Mouse (Mus musculus) cerebellum, adult 11-12 months (tissue): Measurements from ENCODE around the gene Fat3.

Source experiments
- DNase-seq: peaks from one replicate; pipeline ENCODE4 v3.0.0; 2022

Fat3 gene

DNA sequence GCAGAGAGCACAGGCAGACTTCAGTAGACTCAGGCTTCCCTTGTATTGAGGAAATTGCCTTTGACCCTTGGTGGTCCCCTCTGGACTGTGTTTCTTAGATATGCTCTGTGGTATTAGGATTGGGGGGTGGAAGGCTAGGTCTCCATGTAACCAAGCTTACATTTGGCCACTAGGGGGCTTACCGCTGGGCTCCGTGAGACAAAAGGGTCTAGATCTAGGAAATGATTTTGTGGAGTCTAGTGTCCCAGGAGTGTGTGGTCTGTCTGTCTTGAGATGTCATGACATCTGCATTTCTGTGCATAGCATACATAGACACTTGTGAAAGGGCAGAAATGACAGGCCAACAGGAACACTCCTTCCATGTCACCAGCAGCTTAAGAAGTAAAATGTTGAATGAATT is 561.5 kb downstream of the Fat3 start:
- DNase-seq, result no peak

DNA sequence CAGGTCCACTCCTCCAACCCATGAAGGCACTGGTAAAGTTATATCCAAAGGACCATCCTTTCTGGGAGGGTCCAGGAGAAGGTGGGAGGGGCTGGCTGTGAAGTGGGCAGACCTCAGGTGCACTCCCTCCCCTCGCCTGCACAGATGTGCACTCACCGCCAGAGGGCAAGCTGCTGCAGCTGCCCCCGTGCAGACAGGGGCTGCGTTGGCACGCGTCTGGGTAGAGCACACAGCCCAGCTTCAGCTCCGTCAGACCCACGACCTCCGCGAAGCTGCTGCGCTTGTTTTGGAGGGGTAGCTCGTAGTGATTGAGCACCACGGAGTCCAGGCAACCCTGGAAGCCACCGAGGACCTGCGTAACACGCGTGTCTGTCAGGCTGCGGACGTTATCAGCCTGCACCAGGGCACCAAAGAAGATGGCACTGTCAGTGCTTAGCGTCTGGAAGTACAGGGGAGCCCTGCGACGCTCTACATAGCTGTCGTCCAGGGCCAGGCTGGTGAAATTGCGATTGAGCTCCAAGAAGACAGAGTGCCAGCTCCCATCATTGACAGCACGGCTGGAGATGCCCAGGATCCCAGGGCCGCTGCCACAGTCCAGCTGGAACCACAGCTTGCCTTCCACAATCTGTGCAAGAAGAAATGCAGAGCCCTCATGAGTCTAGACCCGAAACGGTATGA is 563.1 kb downstream of the Fat3 start:
- no peak for DNase-seq

DNA sequence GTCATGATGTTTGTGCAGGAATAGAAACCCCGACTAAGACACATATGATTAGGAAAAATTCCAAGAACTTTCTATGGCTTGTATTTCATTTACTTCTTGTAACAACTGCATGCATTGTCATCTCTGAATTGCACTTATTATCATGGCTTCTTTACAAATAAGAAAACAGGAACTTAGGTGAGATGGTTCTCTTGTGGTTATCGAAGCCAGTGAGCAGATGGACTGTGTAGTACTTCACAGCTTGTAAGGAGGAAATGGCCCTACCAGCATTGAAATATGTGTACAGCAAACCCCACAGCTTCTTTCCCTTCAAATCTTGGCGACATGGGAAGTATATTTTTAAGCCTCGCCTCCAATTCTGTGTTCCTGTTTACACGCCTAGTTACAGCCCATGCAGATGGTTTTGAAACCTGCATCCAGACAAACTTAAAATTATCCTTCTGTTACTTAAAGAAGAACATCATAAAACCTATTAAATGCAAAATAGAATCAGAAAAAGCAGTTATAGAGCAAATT is 570.1 kb downstream of the Fat3 start:
- DNase-seq, result no peak

GRCm38 (mm10) chr9:15928331-15928730 is 572.8 kb downstream of the Fat3 start:
- no peak for DNase-seq

DNA sequence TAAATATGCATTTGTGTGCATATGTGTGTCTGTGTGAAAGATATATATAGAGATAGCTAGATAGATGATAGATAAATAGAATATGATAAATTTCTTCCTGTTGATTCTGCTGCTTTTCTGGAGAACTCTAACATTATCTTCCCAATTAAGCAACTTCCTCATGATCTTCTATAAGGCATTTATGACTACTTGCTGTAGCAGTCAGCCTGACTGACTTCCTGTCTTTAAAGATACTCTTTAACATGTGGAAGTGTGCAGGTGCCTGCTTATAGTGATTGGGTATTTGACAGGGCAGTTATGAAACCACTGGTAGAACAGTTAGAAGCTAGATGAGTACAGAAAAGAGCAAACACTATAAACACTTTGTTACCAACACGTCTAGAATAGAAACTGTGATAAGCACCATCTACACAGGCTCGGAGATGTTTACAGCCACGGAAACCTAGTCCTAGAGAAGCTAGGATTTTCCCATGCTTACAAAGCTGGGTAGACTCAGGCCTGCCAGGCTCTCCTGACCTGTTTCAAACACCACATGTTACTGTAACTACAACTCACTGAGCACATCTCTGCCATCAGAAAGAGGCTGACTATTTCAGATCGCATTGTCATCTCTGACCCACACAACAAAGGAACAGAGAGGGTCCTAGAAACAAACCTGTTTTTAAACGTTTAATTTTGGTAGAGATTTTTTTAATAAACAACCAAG is 573.6 kb downstream of the Fat3 start:
- DNase-seq, result no peak

DNA sequence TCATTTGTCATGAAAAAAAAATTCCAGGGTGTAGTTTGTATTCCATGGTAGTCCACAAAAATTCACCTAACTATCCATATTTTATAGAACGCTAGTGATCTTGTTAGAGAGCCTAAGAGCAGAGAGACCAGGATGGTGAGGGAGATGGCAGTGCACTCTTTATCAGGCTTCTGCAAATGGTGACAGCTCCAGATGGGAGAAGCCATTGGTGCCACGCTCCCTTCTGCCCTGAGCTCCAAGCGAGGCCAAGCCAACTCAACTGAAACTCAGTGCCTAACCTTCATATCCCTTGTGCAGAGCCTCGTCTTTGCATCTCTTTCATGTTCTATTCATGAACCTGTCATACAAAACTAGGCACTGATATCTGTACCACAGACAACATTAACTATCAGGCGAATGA is 575.8 kb downstream of the Fat3 start:
- no peak for DNase-seq

DNA sequence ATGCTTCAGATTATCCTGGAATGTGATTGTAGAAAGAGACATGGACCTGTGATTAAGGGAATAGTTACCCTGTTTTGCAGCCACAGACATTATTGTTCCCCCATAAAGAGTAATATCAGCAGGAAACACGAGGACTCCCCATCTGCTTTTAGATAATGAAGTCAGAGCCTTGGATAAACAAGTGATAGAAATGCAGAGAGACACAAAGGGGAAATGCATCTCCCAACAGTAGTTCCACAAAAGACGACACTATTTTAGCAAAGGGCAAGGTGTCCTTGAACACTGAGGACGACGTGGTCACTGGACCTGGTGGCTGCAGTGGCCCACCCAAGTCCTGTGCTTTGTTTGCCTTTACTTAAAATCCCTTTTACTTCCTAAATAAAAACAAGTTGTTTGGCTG is 580.8 kb downstream of the Fat3 start:
- DNase-seq, result no peak

- no peak for DNase-seq
These were observed 581.6 kb downstream of the Fat3 start for GRCm38 (mm10) chr9:15919373-15920005.

- no peak for DNase-seq
These were observed 584.5 kb downstream of the Fat3 start for GRCm38 (mm10) chr9:15916600-15916999.

DNA sequence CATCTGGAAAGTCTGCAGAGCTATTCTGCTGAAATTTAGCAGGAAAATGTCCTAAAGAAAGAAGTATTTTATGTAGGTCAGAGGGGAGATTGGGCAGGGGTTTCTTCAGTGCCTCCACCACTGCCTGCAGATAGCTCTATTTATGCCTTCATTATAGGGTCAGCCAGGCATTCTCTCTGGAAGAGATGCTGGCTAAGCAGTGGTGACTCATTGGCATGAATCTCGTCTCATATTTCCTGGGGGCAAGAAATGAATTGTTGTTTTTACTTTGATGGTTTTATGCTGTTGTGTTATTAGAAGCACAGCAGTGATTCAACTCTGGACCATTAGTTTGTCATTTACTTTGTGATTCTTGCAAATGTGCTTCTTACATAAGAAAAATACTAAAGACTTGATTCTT is 588.4 kb downstream of the Fat3 start:
- DNase-seq, result no peak

- DNase-seq, result peak; percentile 7
These were observed 591.5 kb downstream of the Fat3 start for GRCm38 (mm10) chr9:15909397-15910113.

DNA sequence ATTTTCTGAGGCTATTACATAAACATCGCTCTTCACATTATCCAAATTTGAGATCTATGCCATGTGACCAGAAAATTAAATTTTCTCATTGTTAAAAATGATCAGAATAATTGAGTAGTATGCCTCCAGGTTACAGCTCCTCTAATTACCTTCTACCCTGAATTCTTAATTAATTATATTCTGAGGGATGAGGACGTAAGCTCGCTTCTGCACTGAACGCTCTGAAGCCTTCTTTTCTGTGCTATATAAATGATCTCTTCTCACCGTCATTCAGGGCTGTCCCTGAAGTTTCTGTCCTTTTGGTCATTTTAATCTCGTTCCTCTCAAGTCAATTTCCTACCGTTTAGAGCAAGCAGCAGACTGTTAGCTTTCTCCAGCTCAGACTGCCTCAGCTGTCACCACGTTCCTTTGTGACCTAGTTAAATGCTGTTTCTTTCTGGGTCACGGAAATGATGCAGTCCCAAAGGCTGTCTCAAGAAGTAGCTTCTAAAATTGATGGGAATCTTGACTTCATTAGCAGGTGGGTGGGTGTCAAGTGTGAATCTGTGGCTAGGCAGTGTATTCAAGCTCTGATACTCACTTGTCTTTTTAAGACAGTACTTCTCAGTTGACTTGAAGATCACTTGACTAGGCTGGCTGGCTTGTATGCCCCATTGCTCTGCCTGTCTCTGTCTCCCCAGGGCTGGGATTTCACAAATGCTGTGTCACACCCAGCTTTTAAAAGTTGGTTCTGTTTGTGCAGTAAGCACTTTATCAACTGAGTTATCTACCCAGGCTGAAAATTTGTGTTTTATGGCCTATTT is 596.9 kb downstream of the Fat3 start:
- no peak for DNase-seq

- no peak for DNase-seq
These were observed 603.0 kb downstream of the Fat3 start for GRCm38 (mm10) chr9:15898112-15898511.

DNA sequence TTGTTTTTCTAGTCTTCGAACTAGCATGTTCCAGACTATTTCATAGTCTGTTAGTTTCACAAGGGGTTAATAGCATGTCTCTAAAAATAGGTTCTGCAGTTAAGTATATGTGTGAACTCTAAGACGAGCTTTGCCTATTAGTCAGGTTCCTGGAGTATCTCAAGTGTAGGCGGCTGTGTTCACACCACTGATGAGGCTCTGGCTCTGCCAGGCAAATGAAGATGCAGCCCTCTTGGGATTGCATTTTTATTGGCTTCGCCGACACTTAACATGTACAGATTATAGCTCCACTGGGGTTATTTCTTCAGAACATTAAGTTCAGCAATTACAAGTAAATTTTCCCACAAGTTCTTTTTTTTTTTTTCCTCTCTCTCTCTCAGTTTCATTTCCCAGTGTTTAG is 614.3 kb downstream of the Fat3 start:
- no peak for DNase-seq

DNA sequence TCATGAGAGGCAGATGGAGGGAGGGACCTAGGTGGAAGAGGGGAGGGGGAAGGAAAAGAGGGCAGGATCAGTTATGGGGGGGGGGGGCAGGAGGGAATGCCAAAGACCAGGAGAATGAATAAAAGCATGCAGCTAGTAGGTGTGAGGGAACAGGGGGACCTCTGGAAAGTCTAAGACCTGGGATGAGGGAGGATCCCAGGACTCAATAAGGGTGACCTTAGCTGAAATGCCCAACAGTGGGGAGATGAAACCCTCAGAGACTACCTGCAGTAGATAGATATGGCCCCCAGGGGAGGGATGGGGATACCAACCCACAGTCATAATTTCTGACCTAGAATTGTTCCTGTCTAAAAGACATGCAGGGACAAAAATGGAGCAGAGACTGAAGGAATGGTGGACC is 620.3 kb downstream of the Fat3 start:
- DNase-seq, result no peak

DNA sequence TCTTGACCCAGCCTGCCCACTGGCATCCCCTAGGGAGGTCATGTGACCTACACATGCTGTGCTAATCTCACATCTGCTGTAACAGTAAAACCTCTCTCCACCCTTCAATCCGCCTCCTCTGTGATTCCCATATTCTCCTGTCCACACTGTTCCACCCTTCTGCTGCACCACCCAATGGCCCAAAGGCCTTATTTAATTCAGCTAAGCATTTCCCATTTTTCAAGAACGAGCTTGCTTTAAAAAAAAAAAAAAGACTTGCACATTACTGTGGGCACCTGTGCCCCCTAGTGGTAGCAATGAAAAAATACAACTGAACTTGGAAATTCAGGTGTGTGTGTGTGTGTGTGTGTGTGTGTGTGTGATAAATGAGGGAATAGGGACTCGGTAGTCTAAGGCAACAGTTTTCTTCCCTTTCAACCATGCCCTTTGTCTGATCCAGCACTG is 620.9 kb downstream of the Fat3 start:
- DNase-seq, result no peak

DNA sequence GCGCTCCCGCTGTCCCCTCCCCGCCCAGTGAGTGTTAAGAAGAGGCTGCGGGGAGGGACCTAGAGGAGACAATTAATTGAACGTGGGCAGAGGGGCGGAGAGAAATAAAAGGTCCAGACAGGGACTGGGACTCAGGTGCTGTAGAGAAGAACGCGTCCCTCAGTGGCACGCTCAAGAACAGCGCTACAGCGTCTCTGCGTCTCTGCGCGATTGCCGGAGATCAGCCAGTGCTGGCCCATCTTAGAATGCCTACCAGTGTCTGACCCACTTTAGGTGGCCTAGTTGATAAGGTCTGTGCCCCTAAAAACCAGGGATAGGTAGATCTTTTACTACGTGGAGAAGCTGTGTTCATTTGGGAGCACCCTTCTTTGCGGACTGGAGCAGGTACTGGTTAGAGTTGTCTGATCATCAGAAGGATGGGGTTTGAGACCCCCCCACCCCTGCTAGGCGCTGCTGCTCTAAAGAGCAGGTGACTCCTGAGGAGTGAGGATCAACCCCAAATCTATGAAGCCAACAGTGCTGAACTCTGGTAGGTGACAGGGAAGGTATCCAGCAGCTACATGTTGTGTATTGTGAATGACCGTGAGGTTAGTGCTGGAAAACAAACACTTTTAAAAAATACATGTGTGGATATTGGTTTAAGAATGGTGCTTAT is 626.5 kb downstream of the Fat3 start, which contains the start of gene Mtnr1b:
Gene Mtnr1b (minus strand): TSS at position 51 of the 655 bp plus-strand sequence.
- no peak for DNase-seq

- DNase-seq, result no peak
These were observed 631.1 kb downstream of the Fat3 start for GRCm38 (mm10) chr9:15870013-15870412.

- no peak for DNase-seq
These were observed 631.6 kb downstream of the Fat3 start for GRCm38 (mm10) chr9:15869456-15869855.

DNA sequence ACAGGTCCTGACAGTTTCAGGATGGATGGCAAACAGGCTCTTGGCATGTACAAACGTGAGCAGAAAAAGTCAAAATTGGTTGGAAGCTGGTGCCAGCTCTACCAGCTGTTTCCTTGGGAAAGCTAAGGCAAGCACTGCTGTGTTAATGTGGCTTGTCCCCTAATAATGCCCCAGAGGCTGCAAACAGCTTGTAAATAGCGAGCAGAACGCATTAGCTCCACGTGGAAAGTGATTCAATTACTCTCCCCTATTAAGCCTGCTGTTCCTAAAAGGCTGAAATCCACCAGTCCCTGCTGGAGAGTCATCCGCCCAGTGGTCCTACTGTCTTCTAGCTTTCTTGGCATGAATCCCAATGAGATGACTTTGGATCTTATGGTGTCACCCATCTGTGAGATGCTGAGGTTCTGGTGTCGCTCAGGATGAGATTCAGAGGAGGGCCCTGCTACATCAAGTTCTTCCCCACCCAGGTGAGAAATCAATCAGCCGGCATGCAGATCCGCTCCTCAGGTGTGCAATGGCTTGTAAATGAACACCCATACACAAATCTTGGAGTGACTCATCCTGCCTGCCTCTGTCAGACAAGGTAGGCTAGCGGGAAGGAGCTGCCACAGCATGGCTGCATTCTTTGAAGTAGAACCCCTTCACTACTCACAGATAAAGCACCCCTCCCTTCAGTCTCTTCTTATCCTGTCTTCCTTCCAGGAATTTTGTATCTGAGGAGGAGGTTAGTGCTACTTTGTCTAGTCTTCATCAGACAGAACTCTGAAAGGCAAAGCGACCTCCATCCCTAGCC is 634.6 kb downstream of the Fat3 start:
- no peak for DNase-seq

DNA sequence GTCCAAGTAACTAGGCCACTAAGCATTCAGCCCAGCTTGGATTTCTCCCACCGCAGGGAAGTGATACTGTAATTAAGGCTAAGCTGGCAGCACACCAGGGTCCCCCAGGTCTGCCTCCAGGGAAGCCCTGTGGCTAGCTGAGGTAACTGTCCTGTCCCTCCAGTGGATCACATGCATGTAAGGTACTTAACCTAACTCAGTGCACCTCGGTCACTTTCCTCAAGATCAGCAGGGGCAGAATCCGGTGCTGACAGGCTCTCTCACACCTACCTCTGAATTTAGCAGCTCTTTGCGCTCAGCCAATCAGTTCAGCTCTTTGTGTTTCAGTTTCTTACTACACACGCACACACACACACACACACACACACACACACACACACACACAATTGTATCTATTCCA is 639.7 kb downstream of the Fat3 start:
- DNase-seq, result no peak
